Mouse (Mus musculus): ENCODE data around the gene Vmn2r108. TPM values are rescaled to one million over a fixed set of nuclear protein-coding genes. Genes with fewer than 3 reads are reported as not detected.
"Not testable (repeated sequence)": the region's sequence is repeated elsewhere in the genome, so short reads cannot be mapped to it uniquely, and the experiment has no call there.

The Vmn2r108 gene
- not detected in 2 replicates for polyA plus RNA-seq (2015; fragmentation: Nextera tagmentation; extraction: Ambion mirVana)

DNA sequence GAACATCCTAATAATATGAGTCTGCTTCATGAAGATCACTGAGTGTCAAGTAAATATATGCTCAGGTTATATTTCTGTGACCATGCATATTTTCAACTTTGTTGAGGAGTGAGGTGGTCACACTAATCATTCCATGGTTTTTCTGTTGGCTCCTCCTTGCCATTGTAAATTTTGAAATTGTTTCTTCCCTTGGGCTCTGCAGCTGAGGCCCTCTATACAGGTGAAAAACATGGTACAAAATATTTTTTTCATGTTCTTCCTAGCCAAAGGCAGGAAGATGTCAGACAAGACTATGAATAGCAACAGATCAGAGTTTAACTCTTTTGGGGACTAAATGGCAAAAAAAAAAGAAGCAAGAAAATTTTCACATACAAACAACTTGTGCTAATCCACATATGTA is at the start of gene Vmn2r108:
TSS of gene Vmn2r108 (minus strand) at position 101 of the 400 bp plus-strand sequence.
- Histone ChIP-seq H3K36me3 (ENCODE audit: insufficient read depth, low read length) (no peaks in the 10 kb centered on the region), H3K4me2 (replicated peaks; ENCODE audit: low read depth, low read length) (no peak within 1 kb of the TSS), H3K9ac (replicated peaks; ENCODE audit: low read length) (no peak within 1 kb of the TSS), H3K27me3 (ENCODE audit: insufficient read depth, low read length) (no peaks in the 10 kb centered on the region), H3K9me3 (ENCODE audit: low read length) (no peaks in the 10 kb centered on the region), H3K4me1 (ENCODE audit: insufficient read depth, low read length) (no peaks in the 10 kb centered on the region), H3K4me3 (ENCODE audit: low read length) (no peak within 1 kb of the TSS), H3K27ac (ENCODE audit: low read length) (no peak within 1 kb of the TSS)
- no peak for ATAC-seq (ENCODE audit: low FRiP score, low TSS enrichment)

GRCm38 (mm10) chr17:20508247-20508646 is 27.1 kb upstream of the Vmn2r108 start:
- H3K4me1 ChIP-seq (ENCODE audit: insufficient read depth, low read length); ATAC-seq (ENCODE audit: low FRiP score, low TSS enrichment); H3K36me3 ChIP-seq (ENCODE audit: insufficient read depth, low read length): not testable (repeated sequence)

DNA sequence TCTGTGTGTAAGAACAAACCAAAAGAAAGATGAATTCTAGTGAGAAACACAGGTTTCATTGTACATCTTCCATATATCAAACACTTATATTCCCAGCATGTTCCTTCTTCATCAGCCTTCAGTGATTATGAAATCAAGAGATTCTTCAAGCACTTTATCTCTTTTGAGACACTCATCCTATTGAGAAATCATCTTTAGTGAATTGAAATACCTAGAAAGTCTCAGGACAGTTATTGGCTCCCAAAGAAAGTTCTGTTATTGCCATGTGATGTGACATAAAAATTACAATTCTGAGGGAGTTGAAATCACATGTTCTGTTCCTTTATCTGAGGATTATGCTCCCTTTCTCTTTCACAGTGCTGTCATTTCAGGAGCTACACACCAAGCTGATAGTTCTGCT is 16.7 kb upstream of the Vmn2r108 start, which contains the start of gene Vmn1r225:
TSS of gene Vmn1r225 (plus strand) at position 301 of the 400 bp plus-strand sequence.
- Histone ChIP-seq H3K36me3 (ENCODE audit: insufficient read depth, low read length) (no peaks in the 10 kb centered on the region), H3K9me3 (ENCODE audit: low read length) (no peaks in the 10 kb centered on the region), H3K4me3 (ENCODE audit: low read length) (no peak within 1 kb of the TSS), H3K4me2 (replicated peaks; ENCODE audit: low read depth, low read length) (no peak within 1 kb of the TSS), H3K9ac (replicated peaks; ENCODE audit: low read length) (no peak within 1 kb of the TSS), H3K27me3 (ENCODE audit: insufficient read depth, low read length) (no peaks in the 10 kb centered on the region), H3K27ac (ENCODE audit: low read length) (no peak within 1 kb of the TSS), H3K4me1 (ENCODE audit: insufficient read depth, low read length) (no peaks in the 10 kb centered on the region)
- no peak for ATAC-seq (ENCODE audit: low FRiP score, low TSS enrichment)

More at GRCm38 (mm10) chr17:20508247-20508646, 27.1 kb upstream of the Vmn2r108 start:
- H3K9ac ChIP-seq (replicated peaks; ENCODE audit: low read length); H3K9me3 ChIP-seq (ENCODE audit: low read length); H3K27me3 ChIP-seq (ENCODE audit: insufficient read depth, low read length); H3K4me2 ChIP-seq (replicated peaks; ENCODE audit: low read depth, low read length); H3K4me3 ChIP-seq (ENCODE audit: low read length); H3K27ac ChIP-seq (ENCODE audit: low read length): not testable (repeated sequence)

DNA sequence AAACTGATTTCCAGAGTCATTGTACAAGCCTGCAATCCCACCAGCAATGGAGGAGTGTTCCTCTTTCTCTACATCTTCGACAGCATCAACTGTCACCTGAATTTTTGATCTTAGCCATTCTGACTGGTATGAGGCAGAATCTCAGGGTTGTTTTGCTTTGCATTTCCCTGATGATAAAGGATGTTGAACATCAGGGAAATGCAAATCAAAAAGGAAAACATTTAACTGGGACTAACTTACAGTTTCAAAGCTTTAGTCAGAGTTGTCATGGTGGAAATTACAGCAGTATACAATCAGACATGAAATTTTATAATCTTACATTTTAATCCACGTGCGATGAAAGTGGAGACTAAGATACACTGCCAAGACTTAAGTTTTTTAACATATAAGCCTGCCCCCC is 7.8 kb downstream of the Vmn2r108 start:
- no peaks in the 10 kb centered on the region for H3K36me3 ChIP-seq (ENCODE audit: insufficient read depth, low read length)
- no peak overlapping the region for H3K4me2 ChIP-seq (replicated peaks; ENCODE audit: low read depth, low read length)
- H3K27ac ChIP-seq (ENCODE audit: low read length), result no peak overlapping the region
- no peak overlapping the region for H3K9ac ChIP-seq (replicated peaks; ENCODE audit: low read length)
- H3K4me1 ChIP-seq (ENCODE audit: insufficient read depth, low read length), result no peaks in the 10 kb centered on the region
- no peaks in the 10 kb centered on the region; the same call in none of the 2 replicates for H3K9me3 ChIP-seq (ENCODE audit: low read length)
- no peak for ATAC-seq (ENCODE audit: low FRiP score, low TSS enrichment)
- 75% methylated on average over 3 of the region's 3 CpGs for WGBS
- H3K4me3 ChIP-seq (ENCODE audit: low read length), result no peak overlapping the region
- no peaks in the 10 kb centered on the region for H3K27me3 ChIP-seq (ENCODE audit: insufficient read depth, low read length)

DNA sequence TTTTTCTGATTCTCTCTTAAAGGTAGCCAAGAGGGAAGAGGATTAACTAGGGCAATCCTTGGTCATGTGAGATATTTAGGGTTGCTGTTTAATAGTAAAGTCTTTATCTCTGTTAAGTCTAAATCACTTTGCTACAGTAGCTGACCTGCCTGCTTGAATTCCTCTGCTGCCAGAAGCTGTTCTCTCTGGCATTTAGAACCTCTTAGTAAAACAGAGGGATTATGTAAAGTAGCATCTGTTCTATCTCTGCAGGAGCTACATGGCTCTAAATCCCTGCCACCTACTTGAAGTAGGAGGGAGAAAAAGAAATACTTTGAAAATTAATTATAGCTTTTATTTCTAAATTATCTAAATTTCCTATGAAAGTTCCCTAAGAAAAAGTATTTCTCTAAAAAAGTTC is 41.9 kb downstream of the Vmn2r108 start:
- H3K4me3 ChIP-seq (ENCODE audit: low read length), result no peak overlapping the region
- H3K4me2 ChIP-seq (replicated peaks; ENCODE audit: low read depth, low read length), result no peak overlapping the region
- H3K4me1 ChIP-seq (ENCODE audit: insufficient read depth, low read length), result no peaks in the 10 kb centered on the region
- no peak overlapping the region for H3K9ac ChIP-seq (replicated peaks; ENCODE audit: low read length)
- no peak for ATAC-seq (ENCODE audit: low FRiP score, low TSS enrichment)
- no peaks in the 10 kb centered on the region for H3K27me3 ChIP-seq (ENCODE audit: insufficient read depth, low read length)
- H3K27ac ChIP-seq (ENCODE audit: low read length), result no peak overlapping the region
- H3K9me3 ChIP-seq (ENCODE audit: low read length), result peaks cover 6% of the 10 kb centered on the region; the same call in 1 of the 2 replicates
- no peaks in the 10 kb centered on the region for H3K36me3 ChIP-seq (ENCODE audit: insufficient read depth, low read length)

DNA sequence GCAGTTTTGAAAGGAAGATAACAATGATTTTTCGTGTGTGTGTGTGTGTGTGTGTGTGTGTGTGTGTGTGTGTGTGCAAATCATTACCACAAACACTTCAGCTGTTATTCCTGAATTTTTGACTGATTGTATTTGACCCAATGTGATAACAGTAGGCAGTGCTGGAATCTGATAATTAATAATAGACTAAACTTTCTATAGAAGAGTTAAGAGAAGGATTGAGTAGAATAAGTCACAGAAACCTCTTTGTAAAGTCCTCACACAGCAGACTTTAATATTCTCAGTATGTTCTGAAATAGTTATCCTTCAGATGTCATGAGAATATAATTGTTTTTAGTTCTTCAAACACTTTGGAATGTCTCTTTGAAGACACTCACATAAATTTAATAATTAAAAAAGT is 67.3 kb downstream of the Vmn2r108 start, which contains the start of gene Vmn1r224:
TSS of gene Vmn1r224 (plus strand) at position 301 of the 400 bp plus-strand sequence.
- H3K4me2 ChIP-seq (replicated peaks; ENCODE audit: low read depth, low read length), result no peak within 1 kb of the TSS
- no peak within 1 kb of the TSS for H3K27ac ChIP-seq (ENCODE audit: low read length)
- H3K9me3 ChIP-seq (ENCODE audit: low read length), result peaks cover 3% of the 10 kb centered on the region; the same call in 1 of the 2 replicates
- no peaks in the 10 kb centered on the region for H3K36me3 ChIP-seq (ENCODE audit: insufficient read depth, low read length)
- H3K4me1 ChIP-seq (ENCODE audit: insufficient read depth, low read length), result no peaks in the 10 kb centered on the region
- no peak within 1 kb of the TSS for H3K4me3 ChIP-seq (ENCODE audit: low read length)
- no peaks in the 10 kb centered on the region for H3K27me3 ChIP-seq (ENCODE audit: insufficient read depth, low read length)
- WGBS, result 24% methylated on average over 1 of the region's 1 CpGs
- H3K9ac ChIP-seq (replicated peaks; ENCODE audit: low read length), result no peak within 1 kb of the TSS
- no peak for ATAC-seq (ENCODE audit: low FRiP score, low TSS enrichment)

Other genes with a start within 250 kb of the Vmn2r108 start
- gene Vmn2r105, start 246.3 kb downstream of the Vmn2r108 start, polyA plus RNA-seq (2015; fragmentation: Nextera tagmentation; extraction: Ambion mirVana), result not detected in 2 replicates
- not detected in 2 replicates for gene Vmn2r106, start 195.8 kb downstream of the Vmn2r108 start, polyA plus RNA-seq (2015; fragmentation: Nextera tagmentation; extraction: Ambion mirVana)
- gene Vmn2r107, start 136.1 kb downstream of the Vmn2r108 start, polyA plus RNA-seq (2015; fragmentation: Nextera tagmentation; extraction: Ambion mirVana), result not detected in 2 replicates
- not detected in 2 replicates for gene Vmn1r224, start 67.2 kb downstream of the Vmn2r108 start, polyA plus RNA-seq (2015; fragmentation: Nextera tagmentation; extraction: Ambion mirVana)
- gene Vmn1r225, start 16.8 kb upstream of the Vmn2r108 start, polyA plus RNA-seq (2015; fragmentation: Nextera tagmentation; extraction: Ambion mirVana), result not detected in 2 replicates
- not detected in 2 replicates for gene Vmn2r109, start 83.4 kb upstream of the Vmn2r108 start, polyA plus RNA-seq (2015; fragmentation: Nextera tagmentation; extraction: Ambion mirVana)
- gene Vmn2r110, start 115.1 kb upstream of the Vmn2r108 start, polyA plus RNA-seq (2015; fragmentation: Nextera tagmentation; extraction: Ambion mirVana), result 0.03 TPM in 1 of 2 replicates, not detected in the other
- not detected in 2 replicates for gene Fpr-rs3, start 143.5 kb upstream of the Vmn2r108 start, polyA plus RNA-seq (2015; fragmentation: Nextera tagmentation; extraction: Ambion mirVana)
- not detected in 2 replicates for gene Vmn1r226, start 201.5 kb upstream of the Vmn2r108 start, polyA plus RNA-seq (2015; fragmentation: Nextera tagmentation; extraction: Ambion mirVana)
- gene Vmn1r227, start 248.5 kb upstream of the Vmn2r108 start, polyA plus RNA-seq (2015; fragmentation: Nextera tagmentation; extraction: Ambion mirVana), result not detected in 2 replicates